Mouse (Mus musculus) erythroblast, adult 5-6 weeks (primary cell): ENCODE measurements around the gene Smoc2. TPM values are rescaled to one million over a fixed set of nuclear protein-coding genes. Genes with fewer than 3 reads are reported as not detected.

Source experiments
- ATAC-seq: replicated peaks from 2 replicates; pipeline ENCODE4 v1.8.0; 2016; ENCODE audit warnings: moderate number of reproducible peaks, mild to moderate bottlenecking, moderate TSS enrichment, inconsistent platforms; ENCODE audit not compliant: poor library complexity, low FRiP score, severe bottlenecking
- total RNA-seq, 2 experiments: library from RNA; stranded (forward) in 1 of 2; stranded (reverse) in 1 of 2; fragments of 150-400 nt in 1 of 2; fragments of 200-764, 138-1000 nt in 1 of 2; gene quantifications; 2 replicates each; pipeline versions ENCODE4 v1.2.3 to v1.2.4; 2015 to 2017; ENCODE audit warnings: low replicate concordance in 2 of 2

Gene Smoc2
- total RNA-seq (2015; ENCODE audit: low replicate concordance) (2.1 TPM in 1 of 2 replicates, not detected in the other), total RNA-seq (2017; ENCODE audit: low replicate concordance) (0.98 TPM in 1 of 2 replicates, not detected in the other)

DNA sequence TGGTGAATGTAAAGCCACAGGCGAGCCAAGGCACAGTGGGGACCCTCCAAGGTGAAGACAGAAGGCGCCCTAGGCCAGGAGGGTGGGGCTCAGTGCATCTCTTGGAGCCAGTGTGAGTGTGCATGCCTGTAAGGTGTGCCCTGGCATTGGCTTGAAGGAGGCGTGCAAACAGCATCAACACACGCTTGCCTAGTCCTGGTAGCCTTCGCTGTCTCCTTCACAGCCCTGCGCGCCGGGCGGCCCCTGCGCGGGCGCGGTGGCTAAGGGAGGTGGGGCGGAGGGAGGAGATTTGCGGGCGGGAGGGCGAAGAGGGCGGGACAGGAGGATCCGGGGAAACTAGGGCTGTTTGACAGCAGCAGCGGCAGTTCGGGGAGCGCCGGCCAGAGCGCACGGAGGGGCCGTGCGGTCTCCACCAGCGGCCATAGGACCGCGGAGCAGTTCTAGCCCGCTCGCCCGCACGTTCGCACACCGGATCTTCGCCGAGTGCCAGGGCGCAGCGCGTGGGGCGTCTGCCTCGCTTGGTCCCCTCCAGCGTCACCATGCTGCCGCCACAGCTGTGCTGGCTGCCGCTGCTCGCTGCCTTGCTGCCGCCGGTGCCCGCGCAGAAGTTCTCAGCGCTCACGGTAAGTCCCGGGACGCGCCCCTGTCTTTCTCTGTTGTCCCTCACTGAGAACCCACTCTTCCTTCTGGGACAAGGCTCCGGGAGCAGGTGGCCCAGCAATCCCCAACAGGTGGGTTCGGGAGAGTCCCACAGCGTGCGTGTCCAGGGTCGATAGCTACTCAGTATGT, at the start of gene Smoc2:
Gene Smoc2 (plus strand): TSS at position 330 of the 789 bp plus-strand sequence.
- no peak for ATAC-seq

DNA sequence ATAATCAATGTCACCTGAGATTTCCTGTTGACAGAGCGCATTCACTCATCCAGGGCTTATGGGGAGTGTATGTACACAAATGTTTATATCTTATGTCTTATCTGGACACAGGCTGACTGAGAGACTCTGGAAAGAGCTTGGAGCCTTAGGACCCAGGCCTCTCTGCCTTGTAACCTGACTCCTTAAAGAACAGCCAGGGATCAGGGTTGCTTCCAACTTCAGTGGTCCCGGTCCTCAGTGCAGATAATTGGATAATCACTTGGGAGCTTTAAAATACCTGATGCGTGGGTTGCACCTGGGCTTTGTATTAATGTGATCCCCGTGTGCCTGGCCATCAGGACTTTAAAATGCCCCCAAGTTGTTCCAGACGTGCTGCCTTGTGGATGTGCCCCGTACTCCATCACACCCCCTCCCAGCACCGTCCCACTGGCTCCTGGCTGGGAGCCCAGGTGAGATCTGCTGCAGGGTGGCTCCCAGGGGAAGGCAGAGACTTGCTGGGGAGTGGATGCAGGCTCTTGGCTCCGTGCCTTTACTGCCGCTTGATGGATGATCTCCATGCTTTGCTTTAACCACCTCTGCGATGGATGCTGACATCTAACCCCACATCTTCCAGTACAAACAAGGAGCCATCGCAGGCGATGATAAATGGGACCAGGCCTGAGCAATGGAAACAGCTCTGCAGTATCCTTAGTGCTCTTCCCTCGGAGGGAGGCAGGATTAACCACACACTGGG, 48.4 kb upstream of the Smoc2 start:
- no peak for ATAC-seq

DNA sequence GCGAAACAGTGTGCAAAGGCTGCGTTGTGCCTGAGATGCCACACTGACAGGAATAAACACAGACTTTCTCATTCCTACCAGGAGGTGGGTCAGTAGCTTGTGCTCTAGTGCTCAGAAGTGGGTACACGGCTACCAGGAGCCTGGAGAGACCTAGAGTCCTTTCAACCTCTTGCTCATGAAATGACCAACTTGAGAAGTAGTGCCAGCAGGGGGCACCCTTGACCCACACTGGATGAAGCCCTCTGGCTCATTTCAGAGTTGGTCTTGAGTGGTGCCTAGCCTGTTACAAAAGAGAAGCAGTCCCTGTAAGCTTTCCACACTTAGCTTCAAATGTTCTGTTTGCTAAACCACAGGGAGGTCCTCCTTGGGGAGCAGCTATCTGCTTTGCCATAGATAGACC, 46.7 kb upstream of the Smoc2 start:
- ATAC-seq = no peak

DNA sequence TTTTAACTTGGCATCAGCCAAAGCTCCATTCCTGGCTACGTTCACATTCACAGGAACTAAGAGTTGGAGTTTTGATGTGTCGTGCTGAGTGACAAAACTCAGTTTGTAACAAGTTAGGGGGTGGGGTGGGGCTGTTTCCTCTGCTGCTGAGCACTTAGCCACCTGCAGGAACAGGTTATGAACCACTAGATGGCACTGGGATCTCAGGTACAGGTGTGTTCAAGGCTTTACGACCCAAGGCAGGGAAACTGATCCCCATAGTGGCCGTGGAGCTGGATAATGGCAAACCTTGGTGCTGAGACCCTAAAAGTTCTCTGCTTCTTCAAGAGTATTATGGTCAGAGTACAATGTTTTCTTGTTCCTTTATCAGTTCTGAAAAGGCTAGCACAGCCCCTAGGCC, 45.6 kb upstream of the Smoc2 start:
- ATAC-seq = no peak

DNA sequence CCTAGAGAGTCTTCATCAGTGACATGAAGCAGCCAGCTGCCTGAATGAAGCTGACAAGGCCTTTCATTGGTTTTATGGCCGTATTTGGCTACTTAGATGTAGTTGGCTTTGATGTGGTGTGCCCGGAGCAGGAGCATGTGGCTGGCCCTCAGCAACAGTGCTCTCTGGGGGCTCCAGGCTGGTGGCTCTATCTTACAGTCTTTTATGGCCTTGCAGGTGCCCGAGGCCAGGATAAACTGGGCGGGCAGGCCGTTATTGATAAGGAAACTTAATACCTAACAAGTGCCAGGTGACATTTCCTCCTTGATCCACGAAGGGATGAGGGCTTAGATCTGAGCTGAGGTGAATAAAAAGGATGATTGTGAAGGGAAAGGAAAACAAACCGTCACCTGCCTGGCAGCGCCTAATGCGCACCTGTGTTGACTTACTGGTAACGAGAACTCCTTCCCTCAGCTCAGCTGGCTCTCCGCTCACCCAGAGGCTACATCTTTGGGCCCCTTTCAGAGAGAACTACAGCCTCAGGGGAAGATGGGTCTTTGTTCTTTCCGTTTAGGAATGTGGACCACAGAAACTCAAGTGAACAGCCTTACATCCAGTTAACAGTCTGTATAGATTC, 44.4 kb upstream of the Smoc2 start:
- no peak for ATAC-seq

DNA sequence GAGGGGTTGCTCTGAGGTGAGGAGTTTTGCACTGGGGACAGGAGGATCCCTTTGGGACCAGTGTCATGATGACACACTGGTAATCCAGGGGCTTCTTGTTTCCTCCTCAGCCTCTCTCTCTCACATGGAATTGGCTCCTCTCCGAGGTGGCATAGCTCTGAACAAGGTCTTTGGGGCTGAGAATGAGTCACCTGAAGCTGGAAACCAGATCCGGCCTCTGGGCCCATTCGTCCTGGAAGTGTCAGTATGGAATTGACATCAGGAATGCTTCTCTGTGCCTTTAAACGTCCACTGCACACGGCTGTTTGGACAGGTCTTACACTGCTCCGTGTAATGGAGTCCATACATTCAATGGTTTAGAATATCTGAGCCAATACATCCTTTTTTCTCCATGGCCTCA, 42.2 kb upstream of the Smoc2 start:
- ATAC-seq = no peak

DNA sequence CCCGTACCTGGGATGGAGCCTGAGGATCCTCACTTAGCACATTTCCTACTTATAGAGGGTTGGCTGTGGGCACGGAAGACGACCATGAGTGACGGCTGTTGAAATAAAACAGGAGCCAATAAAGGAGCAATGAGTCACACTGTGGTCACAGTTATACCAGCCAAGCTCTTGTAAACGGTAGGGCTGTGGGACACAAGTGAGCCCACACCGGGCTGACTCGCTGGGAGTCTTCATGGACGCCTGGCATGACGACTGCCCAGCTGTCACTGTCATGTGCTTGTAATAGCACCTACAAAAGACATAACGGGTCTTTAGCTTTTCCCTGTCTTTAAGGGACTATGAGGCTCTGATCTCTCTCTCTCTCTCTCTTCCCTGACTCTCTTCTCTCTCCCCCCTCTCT, 39.3 kb upstream of the Smoc2 start:
- ATAC-seq = no peak

DNA sequence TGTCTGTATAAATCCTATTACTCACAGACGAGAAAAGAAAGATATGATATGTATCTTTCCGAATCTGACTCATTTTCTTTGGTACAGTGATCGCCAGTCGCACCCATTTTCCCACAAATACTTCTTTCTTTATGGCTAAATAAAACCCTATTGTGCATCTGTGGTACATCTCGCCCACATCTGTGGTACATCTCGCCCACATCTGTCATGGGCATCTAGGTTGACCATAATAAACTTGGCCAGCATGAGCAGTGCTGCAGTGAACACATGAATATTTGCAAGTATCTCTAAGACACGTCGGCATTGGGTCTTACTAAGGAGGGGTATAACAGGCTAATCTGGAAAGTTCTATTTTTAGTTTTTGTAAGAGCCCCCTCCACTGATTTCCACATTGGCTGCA, 36.7 kb upstream of the Smoc2 start:
- ATAC-seq = no peak

DNA sequence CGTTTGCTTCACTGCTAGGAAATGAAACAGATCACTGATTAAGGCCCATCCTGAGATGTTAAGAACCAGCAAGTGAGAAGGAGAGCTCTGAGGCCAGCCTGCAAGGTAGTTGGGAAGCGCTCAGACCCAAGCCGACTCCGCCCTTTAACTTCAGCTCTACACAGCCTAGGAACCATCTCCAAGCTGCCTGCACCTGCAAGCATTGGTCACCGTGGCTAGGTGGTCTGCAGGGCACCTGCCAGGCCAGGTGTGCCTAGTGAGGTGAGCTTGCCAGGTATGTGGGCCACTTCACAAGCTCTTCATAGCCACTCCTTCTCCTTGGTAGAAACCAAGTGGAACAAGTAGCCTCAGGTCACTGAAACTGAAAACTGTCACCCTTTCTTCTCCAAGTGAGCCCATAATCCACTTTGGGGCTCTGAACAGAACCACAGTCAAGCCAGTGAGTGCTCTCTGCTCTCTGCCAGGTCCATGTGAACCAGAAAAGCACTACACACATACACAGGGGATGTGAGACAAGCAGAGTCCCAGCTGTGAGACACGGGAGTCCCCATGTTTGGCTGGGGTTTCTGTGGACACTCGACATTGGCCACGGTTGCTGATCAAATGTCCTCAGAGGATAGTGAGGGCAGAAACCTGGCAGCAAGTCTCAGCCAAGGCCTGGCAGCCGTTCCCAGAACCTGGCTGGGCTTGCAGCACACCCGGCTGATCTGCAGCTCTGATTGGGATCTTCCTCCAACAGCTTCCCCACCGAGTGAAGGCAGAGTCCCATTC, 34.9 kb upstream of the Smoc2 start:
- no peak for ATAC-seq

DNA sequence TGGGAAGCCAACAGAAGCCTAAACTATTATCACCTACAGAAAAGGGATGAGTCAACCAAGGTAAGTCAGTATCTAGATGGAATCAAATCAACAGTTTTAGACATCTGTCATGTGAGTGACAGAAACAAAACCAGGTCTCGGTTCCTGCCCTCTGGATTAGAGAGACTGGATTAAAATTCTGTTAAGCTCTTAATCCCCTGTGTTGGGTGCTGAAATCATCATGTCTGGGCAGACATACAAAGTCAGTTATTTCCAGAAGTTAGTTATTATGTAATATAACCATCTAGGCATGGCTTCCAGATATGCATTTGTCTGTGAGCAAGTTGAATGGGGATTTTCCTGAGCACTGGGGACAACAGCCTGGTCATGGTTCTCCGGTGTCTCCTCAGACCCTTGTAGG, 33.0 kb upstream of the Smoc2 start:
- ATAC-seq = no peak

DNA sequence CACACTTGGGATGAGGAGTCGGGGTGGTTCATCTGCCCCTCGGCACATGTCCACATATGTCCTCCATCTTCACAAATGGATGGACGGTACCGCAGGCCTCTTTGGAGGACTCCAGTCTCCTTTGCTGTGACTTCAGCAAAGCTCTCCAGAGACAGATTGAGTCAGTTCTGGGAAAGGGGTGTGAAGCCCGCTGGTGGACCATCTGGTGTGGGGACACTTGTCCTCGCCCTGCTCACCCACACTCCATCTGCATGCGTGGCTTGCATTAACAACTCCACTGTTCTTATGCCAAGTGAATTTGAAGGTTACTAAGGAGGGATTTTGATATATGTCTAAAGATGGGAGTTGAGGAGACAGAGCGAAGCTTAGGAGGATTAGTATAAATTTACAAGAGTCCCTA, 31.4 kb upstream of the Smoc2 start:
- ATAC-seq = no peak

DNA sequence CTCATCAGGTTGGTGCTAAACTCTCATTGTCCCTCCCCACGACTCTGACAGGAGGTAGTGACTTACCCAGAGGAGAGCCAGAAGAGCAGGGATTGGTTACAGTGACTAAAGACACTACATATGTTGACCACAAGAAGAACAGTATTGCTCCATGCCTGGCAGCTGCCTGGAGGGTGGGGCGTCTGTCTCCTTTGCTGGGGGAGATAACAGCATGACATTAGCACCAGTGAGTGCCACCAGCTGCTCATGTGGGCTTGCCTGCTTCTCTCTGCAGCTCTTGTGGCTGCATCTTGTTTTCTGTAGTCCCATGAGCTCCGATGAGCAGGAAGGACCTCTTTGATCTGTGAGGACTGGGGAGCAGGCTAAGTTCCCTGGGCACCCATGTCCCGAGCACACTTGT, 29.7 kb upstream of the Smoc2 start:
- ATAC-seq = peak; percentile 62

DNA sequence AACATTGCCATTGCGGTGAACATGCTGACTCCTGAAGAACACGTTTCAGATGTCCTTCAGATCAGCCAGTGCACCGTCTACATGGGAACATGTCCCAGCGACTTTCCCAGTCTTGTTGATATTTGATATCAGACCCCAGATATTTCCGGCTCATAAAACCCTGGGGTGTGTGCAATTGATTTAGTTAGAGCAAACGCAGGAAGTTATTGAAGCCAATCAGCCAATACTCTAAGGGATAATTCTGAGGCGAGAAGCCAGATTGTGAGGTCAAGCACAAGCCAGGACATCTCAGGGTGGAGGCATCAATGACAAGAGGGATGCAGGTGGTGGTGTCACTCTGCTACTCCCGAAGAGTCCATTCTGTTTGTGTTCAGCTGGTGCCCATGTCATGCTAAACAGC, 28.9 kb upstream of the Smoc2 start:
- ATAC-seq = no peak

DNA sequence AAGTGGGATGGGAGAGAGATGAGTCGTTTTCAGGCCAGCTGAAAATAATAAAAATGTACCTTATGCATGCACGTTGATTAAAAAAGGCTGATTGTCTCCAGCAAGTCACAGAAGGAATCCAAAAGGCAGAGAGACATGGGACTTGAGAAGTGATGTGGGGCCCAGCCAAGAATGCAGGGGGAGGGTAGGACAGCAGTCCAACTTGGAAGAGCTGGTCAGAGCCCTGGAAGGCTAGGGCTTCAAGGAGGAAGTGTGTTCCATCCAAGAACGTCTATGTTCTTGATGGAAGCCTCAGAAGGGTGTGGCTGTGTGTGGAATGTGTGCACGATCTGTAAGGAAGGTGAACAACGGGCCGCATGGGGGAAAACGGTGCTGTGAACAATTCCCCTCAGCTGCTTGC, 26.9 kb upstream of the Smoc2 start:
- no peak for ATAC-seq

DNA sequence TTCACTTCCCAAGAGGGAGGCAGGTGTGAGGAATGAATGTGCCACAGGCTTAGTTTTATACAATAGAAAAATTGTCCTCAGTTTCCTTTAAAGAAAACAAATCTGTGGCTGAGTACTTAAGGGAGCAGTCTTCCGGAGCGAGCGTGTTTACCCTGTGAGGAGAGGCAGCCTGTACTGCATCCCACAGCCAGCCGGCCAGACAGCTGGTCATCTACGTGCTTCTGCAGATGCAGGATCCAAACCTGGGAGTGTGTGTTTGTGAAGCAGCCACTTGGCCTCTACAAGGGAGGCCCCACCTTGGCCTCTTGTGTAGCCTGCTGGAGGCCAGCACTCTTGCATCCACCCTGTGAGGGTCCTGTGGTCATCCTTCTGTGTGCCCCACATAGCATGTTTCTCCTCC, 24.7 kb upstream of the Smoc2 start:
- ATAC-seq = no peak

DNA sequence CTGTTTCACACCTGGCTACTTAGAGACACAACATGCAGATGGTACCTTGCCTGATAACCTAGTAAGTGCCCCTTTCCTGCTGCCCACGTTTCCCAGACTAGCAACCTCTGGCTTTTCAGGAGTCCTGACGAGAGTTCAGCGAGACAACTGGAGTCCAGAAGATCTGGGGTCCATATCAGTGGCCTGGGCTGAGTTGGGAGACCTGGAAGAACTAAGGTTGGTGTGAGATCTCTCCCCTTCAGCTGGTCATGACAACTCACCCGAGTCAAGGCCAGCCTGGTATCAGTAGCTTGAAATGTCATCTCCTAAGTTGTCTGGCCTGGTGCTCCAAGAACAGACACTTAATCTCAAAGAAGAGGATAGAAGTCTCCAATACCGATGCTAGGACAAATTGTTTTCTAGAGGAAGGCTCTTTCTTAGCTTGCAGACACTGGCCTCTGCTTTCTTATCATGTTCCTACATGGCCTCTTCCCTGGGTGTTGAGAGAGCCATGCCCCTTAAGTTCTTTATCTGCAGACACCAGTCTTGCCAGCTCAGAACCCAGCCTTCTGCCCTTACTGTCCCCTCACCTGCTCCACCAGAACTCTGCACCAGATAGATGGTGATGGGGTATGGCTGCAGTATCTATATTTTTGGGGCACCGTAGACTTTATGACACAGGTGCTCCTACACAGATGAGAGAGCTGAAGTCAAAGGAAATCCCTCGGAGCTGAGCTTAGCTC, 21.3 kb upstream of the Smoc2 start:
- peak; percentile 70 for ATAC-seq

DNA sequence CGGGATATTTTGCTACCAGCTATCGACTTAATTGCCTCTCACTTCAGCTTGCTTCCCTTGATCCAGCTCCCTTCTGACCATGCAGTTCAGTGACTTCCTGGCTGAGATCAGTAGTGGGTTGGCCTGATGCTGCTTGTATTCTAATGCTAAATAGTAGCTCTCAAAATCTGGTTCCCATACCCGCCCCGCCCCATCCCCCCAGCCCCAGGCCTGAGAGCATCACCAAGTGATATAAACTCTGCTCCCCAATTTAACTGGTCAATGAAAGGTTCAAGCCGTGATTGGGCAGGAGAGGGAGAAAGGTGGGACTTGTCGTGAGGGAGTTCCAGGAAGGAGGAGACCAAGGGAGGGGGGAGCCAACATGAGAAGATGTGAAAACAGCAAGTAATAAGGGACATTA, 20.4 kb upstream of the Smoc2 start:
- ATAC-seq = no peak

DNA sequence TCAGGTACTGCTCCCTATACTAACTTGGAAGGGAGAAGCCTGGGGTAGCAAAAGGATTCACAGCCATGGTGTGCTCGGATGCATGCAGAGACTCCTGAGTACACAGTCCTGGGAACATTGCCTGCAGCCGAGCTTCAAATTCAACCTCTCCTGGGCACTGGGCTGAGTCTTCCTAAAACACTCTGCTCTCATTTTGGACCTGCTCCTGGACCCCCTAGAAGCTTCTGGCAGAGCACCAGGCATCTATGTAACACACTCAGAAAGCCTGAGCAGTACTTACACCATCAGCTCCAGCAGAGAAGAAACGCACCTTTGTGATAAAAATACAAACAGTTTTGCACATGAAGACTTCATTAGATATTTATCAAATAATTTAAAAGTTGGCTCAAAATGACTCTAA, 18.3 kb upstream of the Smoc2 start:
- no peak for ATAC-seq

DNA sequence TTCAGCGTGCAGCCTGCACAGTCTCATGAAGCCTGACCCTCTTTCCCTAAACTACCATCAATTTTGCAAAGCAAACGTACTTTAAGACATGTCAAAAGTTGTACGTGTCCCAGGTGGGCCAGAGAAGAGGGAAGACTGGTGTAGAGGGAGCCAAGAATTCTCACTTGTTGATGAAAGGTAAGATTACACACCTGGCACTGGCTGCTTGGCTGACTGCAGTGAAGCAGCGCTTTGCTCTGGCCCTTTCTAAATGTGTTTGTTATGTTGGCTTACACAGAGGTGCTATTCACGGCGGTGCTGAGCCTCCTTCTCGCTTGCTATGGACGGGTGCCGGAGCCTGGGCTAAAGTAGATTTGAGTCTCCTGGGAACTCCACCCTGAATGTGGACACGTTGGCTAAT, 17.1 kb upstream of the Smoc2 start:
- no peak for ATAC-seq

DNA sequence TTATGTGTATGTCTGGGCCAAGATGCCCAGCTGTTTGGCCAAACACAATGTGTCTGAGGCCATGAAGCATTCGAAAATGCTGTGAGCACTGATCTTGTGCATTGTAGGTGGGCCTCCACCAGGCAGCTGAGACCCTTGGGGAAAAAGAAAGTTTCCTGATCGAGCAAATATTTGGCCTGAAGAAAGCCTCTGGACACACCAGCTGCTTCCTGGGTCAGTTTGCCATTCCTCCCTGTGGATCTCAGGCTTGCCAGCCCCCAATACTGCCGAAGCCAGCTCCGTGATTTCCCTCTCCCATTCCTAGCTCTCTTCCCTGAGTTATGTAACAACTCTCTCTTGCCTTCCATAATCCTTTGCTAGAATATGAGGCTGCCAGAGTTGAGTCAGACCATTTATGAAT, 11.3 kb upstream of the Smoc2 start:
- ATAC-seq = no peak
